Mouse (Mus musculus) spleen, adult 12 weeks (tissue): Measurements from ENCODE around the gene Actr3b.
A peak's percentile ranks its signal among the peaks of the same experiment; 100 is the strongest.
"Not testable (repeated sequence)": the region's sequence is repeated elsewhere in the genome, so short reads cannot be mapped to it uniquely, and the experiment has no call there.

Source experiments
- DNase-seq: peaks from one replicate; pipeline ENCODE4 v3.0.0; 2022; ENCODE audit warnings: low spot score

Actr3b gene

DNA sequence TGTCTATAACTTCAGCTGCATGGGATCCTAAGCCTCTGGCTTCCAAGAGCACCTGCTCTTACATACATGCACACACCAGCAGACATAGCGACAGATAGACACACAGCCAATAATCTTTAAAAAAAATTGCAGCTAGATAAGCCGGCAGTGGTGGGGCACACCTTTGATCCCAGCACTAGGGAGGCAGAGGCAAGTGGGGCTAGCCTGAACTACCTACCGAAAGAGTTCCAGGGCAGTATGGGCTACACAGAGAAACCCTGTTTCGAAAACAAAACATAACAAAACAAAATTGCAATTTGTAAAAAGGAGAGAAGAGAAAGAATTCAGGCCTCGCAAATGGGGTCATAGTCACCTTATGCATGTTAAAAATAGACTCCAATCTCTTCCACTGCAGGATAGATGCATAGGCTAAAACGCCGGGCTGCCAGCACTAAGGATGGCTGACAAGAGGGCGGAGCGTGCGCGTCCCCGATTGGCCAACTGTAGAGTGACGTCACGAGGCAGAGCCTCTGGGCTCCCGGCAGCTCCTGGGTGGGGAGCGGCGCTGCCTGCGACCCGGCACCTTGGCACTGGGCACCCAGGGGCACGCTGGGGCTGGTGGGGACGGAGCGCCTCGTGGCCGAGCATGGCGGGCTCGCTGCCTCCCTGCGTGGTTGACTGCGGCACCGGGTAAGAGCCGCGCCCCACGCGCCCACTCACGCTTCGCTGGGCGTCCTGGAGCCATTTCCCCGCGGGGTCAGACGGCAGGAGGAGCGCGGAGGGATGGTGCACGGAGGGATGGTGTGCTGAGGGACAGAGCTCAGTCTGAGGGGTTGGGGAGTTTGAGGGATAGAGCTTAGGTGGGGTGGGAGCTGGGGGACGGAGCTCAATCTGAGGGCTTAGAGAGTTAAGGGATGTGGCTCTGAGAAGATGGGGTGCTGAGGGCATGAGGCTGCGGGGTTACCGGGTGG is at the start of gene Actr3b:
TSS of gene Actr3b (plus strand) at position 538 of the 950 bp plus-strand sequence.
- DNase-seq, result peak; percentile 54

DNA sequence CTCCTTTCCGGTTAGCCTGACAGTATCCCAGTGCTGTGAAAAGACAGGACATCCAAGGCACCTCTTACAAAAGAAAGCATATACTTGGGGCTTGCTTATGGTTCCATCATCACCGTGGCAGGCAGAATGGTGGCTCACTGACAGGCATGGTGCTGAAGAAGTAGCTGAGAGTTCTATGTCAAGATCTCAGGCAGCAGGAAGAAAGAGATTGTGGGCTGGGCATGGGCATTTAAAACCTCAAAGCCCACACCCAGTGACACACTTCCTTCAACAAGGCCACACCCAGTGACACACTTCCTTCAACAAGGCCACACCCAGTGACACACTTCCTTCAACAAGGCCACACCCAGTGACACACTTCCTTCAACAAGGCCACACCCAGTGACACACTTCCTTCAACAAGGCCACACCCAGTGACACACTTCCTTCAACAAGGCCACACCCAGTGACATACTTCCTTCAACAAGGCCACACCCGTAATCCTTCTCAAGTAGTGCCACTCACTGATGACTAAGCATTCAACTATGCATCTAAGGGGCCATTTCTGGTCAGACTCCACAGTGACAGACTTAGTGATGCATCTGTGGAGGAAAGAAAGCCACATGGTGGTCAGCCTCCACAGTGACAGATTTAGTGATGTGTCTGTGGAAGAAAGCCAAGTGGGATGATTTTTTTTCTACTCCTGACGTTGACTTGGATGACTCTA is 46.6 kb upstream of the Actr3b start:
- DNase-seq, result not testable (repeated sequence)

- no peak for DNase-seq
Observed at GRCm38 (mm10) chr5:25719390-25719789, 40.4 kb upstream of the Actr3b start.

DNA sequence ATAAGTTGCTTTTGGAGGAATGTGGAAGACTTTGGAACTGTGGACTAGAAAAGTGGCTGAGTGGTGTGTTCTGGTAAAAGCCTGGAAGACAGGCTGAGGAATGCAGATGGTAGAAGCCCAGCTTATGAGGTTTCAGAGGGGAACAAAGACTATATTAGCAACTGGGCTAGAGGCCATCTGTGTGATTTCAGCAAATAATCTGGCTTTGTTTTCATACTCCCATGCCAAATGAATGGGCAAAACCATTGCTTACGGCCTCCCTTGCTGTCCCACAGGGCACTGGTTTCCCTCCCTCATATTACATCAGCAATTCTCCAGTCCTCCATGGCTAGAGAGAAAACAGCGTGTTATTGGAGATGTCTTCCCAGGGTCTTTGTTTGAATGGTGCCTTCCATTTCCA is 36.8 kb upstream of the Actr3b start:
- DNase-seq, result no peak

- no peak for DNase-seq
Observed at GRCm38 (mm10) chr5:25724134-25724675, 35.6 kb upstream of the Actr3b start.

DNA sequence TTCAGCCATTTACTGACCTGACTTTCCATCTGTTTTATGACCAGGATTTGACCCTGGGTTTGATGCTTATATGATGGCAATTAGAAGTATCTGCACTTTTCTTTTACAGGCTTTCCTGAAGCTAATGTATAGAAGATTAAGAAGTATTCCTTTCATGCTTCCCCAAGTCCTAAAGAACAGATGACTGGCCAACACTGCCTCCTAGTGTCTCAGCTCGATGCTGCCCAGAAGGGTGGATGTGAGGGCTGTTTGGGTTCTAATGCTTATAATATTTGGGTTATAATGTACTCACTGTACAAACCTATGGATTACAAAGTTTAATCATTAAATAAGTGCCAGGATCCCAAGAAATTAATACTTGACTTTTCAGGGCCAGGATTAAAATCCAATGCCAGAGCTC is 25.5 kb upstream of the Actr3b start:
- DNase-seq, result no peak

DNA sequence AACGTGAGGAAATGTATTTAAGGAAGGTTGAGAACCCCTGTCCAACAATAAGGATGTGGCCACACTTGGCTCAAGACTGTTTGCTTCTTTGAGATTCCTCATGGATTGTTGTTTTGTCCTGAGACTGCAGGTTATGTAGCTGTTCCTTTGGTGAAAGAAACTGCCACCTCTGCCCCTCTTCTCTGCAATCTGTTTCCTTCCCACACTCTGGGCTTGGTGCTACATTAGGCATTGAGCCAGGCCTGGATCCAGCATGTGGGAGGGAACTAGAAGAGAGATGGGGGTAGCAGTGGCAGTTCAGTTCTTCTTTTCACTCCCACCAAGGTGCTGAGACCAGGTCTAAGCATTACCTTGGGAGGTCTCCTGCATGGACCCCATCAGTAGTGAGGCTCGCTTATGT is 23.9 kb upstream of the Actr3b start:
- no peak for DNase-seq

DNA sequence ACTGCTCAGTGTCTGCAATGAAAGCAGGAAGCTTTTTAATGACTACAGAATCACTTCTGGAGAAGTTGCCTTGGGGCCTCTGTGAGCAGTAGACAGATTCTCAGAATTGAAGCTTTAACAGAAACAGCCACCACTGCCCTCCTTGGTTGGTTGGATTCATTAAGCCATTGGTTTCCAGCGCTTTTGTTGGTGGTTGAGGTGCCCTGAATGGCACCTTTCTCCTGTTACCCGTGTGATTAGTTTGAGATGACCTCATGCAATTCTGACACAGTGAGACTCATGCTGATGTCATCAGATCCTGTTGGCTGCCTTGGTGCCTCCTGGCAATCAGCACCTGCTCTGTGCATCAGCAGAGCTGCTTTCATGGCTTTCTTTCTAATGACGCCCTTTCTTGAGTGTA is 21.3 kb upstream of the Actr3b start:
- no peak for DNase-seq

DNA sequence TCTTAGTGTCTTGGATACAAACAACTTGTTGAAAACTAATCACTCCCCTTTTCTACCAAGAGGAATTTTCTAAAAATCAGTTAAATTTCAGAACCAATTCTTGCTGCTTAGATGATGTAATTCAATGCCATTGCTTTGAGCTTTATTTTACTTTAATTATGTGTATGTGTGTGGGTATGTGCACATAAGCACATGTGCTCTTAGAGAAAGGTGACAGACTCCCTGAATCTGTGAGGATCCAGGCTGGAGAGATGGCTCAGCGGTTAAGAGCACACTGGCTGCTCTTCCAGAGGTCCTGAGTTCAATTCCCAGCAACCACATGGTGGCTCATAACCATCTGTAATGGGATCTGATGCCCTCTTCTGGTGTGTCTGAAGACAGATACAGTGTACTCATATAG is 20.9 kb upstream of the Actr3b start:
- not testable (repeated sequence) for DNase-seq

GRCm38 (mm10) chr5:25747904-25748303 is 11.9 kb upstream of the Actr3b start:
- no peak for DNase-seq

DNA sequence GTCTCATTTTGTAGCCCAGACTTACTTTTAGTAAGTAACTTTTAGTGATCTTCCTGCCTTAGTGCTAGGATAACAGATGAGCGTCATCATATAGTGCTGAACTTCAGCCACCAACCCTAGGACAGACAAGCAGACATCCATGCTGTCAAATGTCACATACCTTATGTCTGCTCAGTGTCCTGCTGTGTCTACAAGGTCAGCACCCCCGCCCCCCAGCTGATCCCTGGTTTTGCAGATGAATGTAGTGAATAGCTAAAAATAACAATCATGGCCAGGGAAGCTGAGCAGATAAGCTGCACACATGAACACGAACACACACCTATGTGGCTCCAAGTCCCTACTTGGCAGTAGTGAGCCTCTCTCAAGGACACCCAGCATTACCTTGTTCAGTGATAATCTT is 11.2 kb upstream of the Actr3b start:
- no peak for DNase-seq

- no peak for DNase-seq
Observed at GRCm38 (mm10) chr5:25751552-25751951, 8.2 kb upstream of the Actr3b start.

DNA sequence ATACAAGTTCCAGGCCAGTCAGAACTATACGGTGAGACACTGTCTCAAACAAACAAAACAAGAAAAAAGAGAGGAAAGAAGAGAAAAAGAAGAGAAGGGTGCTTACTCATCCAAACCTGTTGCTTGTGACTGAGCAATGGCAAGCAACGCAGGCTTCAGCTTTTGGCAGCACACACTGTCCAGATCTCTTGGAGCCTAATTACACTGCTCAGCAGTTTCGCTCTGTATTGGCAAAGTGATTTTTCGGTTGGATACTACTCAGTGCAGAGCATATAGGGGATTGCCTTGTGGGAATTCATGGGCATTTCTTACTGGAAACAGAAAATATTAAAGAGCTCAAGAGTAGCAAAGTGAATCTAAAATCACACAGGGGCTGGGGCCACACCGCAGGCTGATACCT is 6.9 kb upstream of the Actr3b start:
- DNase-seq, result no peak

GRCm38 (mm10) chr5:25753556-25754235 is 6.1 kb upstream of the Actr3b start:
- no peak for DNase-seq

DNA sequence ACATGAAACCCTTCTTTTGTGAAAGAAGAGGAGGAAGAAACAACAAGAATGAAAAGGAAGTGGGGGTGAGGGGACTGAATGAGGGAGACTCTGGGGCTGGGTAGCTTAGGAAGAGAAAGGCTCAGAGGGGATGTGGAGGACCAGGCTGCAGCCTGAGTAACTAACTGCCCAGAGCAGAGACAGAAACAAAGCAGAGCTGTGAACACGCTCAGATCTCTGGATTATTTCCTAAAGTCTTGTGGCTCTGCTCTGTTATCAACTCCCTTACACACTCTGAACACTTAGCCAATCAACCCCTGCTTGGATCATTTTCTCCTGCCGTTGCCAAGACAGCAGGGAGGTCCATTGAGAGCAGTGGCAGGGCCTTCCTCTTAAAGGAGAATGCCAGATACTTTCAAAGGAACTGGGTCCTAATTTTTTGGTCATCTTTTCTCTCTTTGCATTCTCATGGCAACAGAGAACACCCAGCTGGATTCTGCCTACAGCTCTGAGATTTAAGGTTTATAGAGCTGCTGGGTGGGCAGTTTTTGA is 5.5 kb upstream of the Actr3b start:
- no peak for DNase-seq

DNA sequence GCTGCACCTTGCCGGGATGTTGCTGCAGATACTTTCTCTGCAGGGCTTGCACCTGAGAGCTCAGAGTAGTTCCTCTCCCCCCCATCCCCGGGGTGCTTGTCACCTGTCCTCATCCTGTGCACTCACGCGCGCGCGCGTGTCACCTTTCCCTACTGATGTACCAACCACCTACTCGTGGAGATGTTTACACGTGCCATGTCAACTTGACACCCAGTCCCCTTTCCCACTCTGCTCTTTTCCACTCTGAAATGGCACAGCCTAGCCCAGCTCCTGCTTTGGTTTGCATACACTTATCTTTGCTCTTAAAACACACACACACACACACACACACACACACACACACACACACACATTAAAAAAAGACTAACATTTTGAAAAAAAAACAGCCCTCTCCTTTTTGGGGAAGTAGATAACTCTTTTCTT is 624 bp downstream of the Actr3b start:
- DNase-seq, result no peak

GRCm38 (mm10) chr5:25760871-25761270 is 1.1 kb downstream of the Actr3b start:
- no peak for DNase-seq

DNA sequence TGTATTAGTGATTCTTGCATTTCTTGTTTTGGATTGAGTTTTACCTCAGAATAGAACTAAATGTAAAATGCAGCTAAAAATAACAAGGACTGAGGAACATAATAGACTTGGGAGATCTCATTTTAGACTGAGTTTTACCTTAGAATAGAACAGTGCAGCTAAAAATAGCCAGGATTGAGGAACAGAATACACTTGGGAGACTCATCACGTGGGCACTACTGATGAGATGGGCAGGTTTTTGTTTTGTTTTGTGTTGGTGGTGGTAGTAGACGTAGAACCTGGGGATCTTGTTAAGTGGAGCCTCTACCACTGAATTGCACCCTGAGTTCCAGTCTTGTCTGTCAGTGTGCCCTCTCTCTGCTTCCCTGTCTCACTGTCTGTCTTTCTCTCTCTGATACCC is 2.1 kb downstream of the Actr3b start:
- DNase-seq, result no peak

GRCm38 (mm10) chr5:25769006-25769405 is 9.2 kb downstream of the Actr3b start:
- DNase-seq, result no peak

GRCm38 (mm10) chr5:25769406-25769805 is 9.6 kb downstream of the Actr3b start:
- DNase-seq, result no peak

DNA sequence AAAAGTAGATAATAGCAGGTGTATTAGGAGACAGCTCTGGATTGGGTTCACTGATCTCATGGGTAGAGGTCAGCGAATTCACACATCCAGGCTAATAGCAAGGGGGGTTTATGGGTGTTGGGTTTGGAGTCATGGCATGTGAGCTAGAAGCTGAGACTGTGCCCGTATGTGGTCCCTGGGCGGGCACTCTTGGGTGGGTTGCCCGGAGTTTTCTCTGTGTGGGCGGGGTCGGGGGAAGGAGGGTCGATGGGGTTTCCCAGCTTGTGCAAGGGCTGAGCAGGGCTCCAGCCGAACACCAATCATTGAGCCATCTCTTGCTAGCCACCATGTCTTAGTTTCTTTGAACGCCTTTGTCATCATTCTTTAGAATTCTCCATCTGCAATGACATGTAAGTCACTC is 12.7 kb downstream of the Actr3b start:
- DNase-seq, result no peak
